Mouse (Mus musculus) embryo, embryonic 11 days (tissue): Measurements from ENCODE around the gene Mrpl35.

ENCODE experiments used
- DNase-seq: peaks from one replicate; pipeline ENCODE4 v3.0.0-alpha.2; 2015

Mrpl35 gene

GRCm38 (mm10) chr6:71791771-71792170, 35.0 kb downstream of the Mrpl35 start:
- no peak for DNase-seq

GRCm38 (mm10) chr6:71788348-71788747, 38.4 kb downstream of the Mrpl35 start:
- DNase-seq: no peak

- DNase-seq: no peak
Measured at GRCm38 (mm10) chr6:71783165-71783564, 43.6 kb downstream of the Mrpl35 start.

GRCm38 (mm10) chr6:71780431-71780830, 46.3 kb downstream of the Mrpl35 start:
- DNase-seq: no peak

GRCm38 (mm10) chr6:71779831-71780230, 46.9 kb downstream of the Mrpl35 start:
- DNase-seq: no peak

GRCm38 (mm10) chr6:71778016-71778415, 48.8 kb downstream of the Mrpl35 start:
- DNase-seq: no peak

- no peak for DNase-seq
Measured at GRCm38 (mm10) chr6:71772636-71773208, 54.0 kb downstream of the Mrpl35 start.

- DNase-seq: no peak
Measured at GRCm38 (mm10) chr6:71772156-71772555, 54.6 kb downstream of the Mrpl35 start.

GRCm38 (mm10) chr6:71771282-71771681, 55.5 kb downstream of the Mrpl35 start:
- no peak for DNase-seq

GRCm38 (mm10) chr6:71770856-71771255, 55.9 kb downstream of the Mrpl35 start:
- no peak for DNase-seq

- no peak for DNase-seq
Measured at GRCm38 (mm10) chr6:71769901-71770690, 56.7 kb downstream of the Mrpl35 start.

GRCm38 (mm10) chr6:71767761-71768160, 59.0 kb downstream of the Mrpl35 start:
- DNase-seq: no peak
